Mouse (Mus musculus) Patski (cell line): ENCODE measurements at regions not wholly inside any gene's neighbourhood (a gene's known extent, or its start where the extent isn't known, plus 50 kb on each side); places are given as distances from the start of the nearest gene placed in this dataset.

Experiments
- ATAC-seq: fragments of 100-300 bp; one replicate; pipeline ENCODE4 v1.8.0; 2021
- CTCF ChIA-PET: fragments of 350-600 bp; sonication (Branson Sonifier 250); formaldehyde crosslinking; loops from one replicate; lab custom pipeline; 2022; ENCODE audit warnings: inconsistent platforms; lab: Charles Lee
- POLR2A ChIA-PET: fragments of 350-600 bp; sonication (Branson Sonifier 250); formaldehyde crosslinking; loops from one replicate; lab custom pipeline; 2022; ENCODE audit warnings: antibody characterized with exemption, inconsistent platforms; lab: Charles Lee
- DNase-seq: peaks from one replicate; pipeline ENCODE4 v3.0.0-alpha.2; 2011; ENCODE audit warnings: low read depth, low spot score
- H3K27me3 ChIP-seq: fragments of 371-371 bp; one replicate; pipeline ENCODE4 v1.5.1; 2021
- CTCF ChIP-seq: fragments of 100-300 bp; IDR thresholded peaks from one replicate; pipeline ENCODE4 v1.5.1; 2021
- in situ Hi-C: fragments of 300-500 bp; cut with MboI; formaldehyde crosslinking; loops from 3 replicates; pipeline ENCODE4 v1.11.1; 2018; ENCODE audit warnings: low pct_unique_long_range_greater_than_20kb, mixed read lengths

DNA sequence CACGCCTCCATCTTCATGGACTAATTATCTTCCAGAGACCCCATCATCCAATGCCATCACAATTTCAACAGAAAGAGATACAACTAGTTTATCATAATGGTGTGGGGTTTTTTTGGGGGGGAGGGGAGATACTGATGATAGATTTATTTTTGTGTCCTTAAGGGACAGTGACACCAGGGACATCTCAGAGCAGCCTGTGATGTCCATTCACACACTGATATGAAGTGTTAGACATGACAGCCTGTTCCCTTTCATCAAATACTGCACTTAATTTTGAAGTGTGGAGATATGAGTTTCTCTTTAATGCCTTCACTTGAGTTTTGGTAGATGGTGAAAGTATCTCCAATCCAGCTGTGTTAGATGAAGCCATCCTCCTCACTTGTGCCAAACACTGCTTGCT is 165.7 kb upstream of the Veph1 start:
- CTCF ChIA-PET = interaction anchor here (1.5 kb wide), 1 partner anchor 17 kb away, joined by 3 read pairs; no protein-coding TSS in a partner anchor
- in situ Hi-C loops = no loop called here
- no peak for TF ChIP-seq CTCF
- DNase-seq = no peak
- H3K27me3 ChIP-seq = peaks cover 24% of the 10 kb centered on the region
- POLR2A ChIA-PET = interaction anchor here (0.6 kb wide), 1 partner anchor 881 kb away, joined by 3 read pairs; no protein-coding TSS in a partner anchor
- ATAC-seq = no peak

DNA sequence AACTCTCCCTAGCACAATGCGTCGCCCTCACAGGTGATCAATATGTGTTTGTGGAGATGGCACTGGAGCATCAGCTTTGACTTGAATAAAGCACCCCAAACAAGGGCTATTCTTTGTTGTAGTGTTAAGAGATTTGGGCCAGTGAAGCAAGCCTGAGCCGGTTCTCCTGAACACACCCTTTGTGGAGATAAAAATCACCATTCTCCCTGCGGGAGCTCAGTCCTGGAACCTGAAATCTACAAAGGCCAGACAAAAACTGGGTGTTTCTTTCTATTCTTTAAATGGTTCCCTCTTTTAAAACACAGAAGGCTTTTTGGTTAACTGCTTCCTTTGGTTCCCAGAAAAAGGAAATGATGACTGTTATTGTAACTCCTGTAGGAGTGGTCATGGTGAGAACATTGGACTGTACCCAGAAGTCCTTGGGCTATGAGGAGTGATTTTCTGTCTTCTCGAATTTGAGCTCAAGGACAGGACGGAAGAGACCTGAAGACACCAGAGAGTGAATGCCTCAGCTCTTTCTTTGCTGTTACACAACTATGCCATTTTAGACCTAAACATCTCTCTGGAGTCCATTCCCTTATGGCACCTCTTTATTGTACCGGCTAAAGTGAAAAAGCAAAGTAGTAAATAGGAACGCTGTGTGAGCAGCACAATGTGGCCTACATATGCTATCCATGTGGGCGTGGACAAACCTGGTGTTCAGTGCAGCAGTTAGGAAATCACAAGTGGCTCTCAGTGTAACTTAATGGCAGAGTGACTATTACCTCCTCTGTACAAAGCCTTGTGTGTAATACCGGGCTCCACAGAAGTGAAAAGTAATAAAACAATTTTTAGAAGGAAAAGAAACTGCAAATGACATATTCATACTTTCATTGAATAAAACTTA is 149.9 kb upstream of the Veph1 start:
- H3K27me3 ChIP-seq = peaks cover 64% of the 10 kb centered on the region
- ChIA-PET CTCF (interaction anchor here (0.7 to 2.1 kb wide), 5 partner anchors 10 to 440 kb away, joined by 3 to 5 read pairs (median 3); no protein-coding TSS in a partner anchor), POLR2A (interaction anchor here (0.6 kb wide), 1 partner anchor 702 kb away, joined by 8 read pairs; no protein-coding TSS in a partner anchor)
- ATAC-seq = no peak
- DNase-seq = no peak
- no peak for TF ChIP-seq CTCF
- in situ Hi-C loops = no loop called here

DNA sequence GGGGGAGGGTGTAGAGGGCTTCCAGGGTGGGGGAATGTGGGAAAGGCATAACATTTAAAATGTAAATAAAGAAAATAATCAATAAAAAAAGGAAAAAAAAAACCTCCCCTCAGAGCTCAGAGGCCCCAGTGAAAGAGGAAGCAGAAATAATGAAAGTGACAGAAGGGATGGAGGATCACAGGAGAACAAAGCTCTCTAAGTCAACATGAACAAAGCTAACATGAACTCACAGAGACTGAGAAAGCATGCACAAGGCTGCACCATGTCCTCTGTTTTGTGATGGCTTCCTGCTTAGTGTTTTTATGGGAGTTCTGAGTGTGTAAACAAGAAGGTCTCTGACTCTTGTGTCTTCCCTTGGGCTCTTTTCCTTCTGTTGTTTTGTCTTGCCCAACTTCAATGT is 136.6 kb upstream of the Veph1 start:
- in situ Hi-C loops = no loop called here
- CTCF ChIA-PET = no interaction called here
- no peak for TF ChIP-seq CTCF
- peaks cover 56% of the 10 kb centered on the region for H3K27me3 ChIP-seq
- ATAC-seq (no peak), DNase-seq (no peak)
- POLR2A ChIA-PET = no interaction called here

DNA sequence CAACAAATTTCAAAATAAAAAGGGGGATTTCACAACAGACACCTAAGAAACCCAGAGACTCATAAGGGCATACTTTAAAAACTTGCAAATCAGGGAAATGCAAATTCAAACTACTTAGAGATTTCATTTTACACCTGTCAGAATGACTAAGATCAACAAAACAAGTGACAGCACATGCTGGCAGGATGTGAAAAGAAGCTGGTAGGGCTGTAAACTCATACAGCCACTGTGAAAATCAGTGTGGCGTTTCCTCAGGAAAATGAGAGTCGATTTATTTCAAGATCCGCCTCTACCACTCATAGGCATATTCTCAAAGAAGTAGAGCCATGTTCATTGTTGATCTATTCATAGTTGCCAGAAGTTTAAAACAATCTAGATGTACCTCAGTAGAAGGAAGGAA is 133.6 kb upstream of the Veph1 start:
- DNase-seq (no peak), ATAC-seq (no peak)
- H3K27me3 ChIP-seq = peaks cover 58% of the 10 kb centered on the region
- ChIA-PET CTCF (interaction anchor here (0.8 to 1.5 kb wide), 2 partner anchors 9 to 50 kb away, joined by 3 read pairs; no protein-coding TSS in a partner anchor), POLR2A (no interaction called here)
- no peak for TF ChIP-seq CTCF
- in situ Hi-C loops = no loop called here

DNA sequence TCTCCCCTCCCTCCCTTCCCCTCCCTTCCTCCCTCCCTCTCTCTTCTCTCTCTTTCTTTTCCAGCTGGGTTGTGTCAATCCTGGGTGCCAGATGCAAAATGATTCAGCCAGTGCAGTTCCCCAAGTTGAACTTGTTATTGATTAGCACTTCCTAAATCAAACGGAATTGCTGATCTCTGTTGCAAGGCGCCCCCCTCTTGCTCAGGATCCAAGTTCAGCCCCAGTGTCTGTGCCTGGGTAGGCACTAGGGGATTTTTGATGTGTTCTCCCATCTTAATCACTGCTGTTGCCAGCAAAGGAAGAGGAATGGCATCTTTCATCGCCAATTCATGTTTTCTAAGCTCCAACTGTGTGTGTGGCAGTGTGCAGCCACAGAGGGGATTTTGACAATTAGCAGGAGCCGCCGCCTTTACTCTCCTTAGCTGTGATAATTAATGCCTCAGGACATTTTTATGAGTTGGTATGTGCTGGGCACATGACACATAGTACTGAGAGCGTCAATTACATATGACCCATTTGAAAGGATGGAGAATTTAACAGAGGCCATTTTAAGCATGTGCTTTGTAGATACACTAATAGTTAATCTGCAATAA is 125.9 kb upstream of the Veph1 start:
- ATAC-seq = no peak
- POLR2A ChIA-PET = interaction anchor here (0.7 kb wide), 1 partner anchor 52 kb away, joined by 5 read pairs; no protein-coding TSS in a partner anchor
- CTCF ChIA-PET = no interaction called here
- in situ Hi-C loops = no loop called here
- no peak for TF ChIP-seq CTCF
- DNase-seq = no peak
- H3K27me3 ChIP-seq = peaks cover 25% of the 10 kb centered on the region

DNA sequence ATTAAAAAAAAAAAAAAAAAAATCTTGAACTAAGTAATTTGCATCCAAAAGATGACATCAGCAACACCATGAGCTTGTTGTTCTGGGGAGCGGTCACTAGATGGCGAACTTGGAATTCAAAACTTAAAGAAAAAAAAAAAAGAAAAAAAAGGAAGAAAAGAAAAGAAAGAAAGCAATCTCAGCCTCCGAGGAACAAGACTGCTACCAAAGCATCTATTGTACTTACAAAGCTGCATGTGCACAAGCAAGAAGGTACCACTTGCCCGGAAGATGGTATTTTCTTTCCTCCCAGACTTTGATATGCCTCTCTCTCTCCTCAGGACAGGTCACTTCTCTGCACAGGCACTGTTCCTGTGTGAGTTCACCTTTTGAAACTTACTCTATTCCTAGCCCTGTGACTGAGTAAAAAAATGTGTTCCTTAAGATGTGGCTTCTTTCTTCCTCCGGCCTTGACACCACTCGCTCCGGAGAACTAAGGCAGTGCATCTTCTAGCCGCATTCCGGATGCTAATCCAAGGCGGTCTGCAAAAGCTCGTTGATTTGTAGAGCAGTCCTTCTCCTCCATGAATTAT is 114.2 kb upstream of the Veph1 start:
- ChIA-PET POLR2A (interaction anchor here (0.7 to 1.2 kb wide), 4 partner anchors 365 to 927 kb away, joined by 3 to 8 read pairs (median 4); no protein-coding TSS in a partner anchor), CTCF (interaction anchor here (0.6 to 3.3 kb wide), 16 partner anchors 9 to 939 kb away, joined by 3 to 18 read pairs (median 3); no protein-coding TSS in a partner anchor)
- peak; percentile 44 for DNase-seq
- no peak for ATAC-seq
- H3K27me3 ChIP-seq = peaks cover 33% of the 10 kb centered on the region
- in situ Hi-C loops = loop anchor here (10.0 kb wide), 2 partner anchors 154 to 574 kb away; partner anchors contain the start of genes Rsrc1 and Shox2
- TF ChIP-seq CTCF = peak; percentile 77

DNA sequence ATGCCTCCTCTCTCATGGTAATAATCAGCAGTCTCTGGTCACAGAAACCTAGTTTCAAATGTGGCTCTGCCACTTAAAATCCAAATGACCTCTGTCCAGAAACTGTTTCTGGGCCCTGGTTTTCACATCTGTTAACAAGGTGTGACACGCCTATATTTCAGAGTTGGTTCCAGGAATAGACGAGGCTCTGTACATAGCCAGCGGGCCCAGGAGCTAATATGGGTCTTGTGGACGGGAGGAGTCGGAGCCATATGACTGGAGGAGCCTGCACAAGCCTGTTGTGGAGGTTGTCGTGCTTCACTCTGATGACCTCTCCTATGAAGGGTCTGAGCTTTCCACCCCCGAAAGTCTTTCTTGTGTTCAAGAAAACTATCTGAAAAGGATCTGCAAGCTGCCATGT is 112.2 kb upstream of the Veph1 start:
- ChIA-PET POLR2A (no interaction called here), CTCF (interaction anchor here (1.2 to 2.3 kb wide), 5 partner anchors 77 to 946 kb away, joined by 3 to 6 read pairs (median 4); no protein-coding TSS in a partner anchor)
- in situ Hi-C loops = loop anchor here (5.0 kb wide), 1 partner anchor 934 kb away; no protein-coding TSS in a partner anchor
- no peak for DNase-seq
- ATAC-seq = no peak
- no peak for TF ChIP-seq CTCF
- H3K27me3 ChIP-seq = peaks cover 16% of the 10 kb centered on the region

DNA sequence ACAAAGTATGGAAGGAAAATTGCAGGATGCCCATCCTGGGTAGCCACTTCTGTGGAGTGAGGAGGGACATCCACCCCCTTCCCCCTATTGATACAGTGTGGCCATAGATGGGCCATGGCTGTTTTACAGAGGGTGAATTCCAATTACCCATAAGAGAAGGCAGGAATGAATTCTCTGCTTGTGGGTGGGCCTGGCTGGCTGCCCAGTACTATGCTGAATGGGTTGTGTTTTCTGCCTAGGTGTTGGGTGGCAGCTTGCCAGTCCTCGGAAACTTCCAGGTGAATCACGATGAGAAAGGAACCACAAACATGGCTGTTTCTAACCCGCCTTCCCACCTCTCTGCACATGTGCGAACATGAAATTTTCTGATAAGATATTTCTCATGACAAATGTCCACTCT is 109.0 kb upstream of the Veph1 start:
- H3K27me3 ChIP-seq = no peaks in the 10 kb centered on the region
- in situ Hi-C loops = loop anchor here (5.0 kb wide), 1 partner anchor 937 kb away; no protein-coding TSS in a partner anchor
- ChIA-PET CTCF (interaction anchor here (2.0 kb wide), 1 partner anchor 74 kb away, joined by 8 read pairs; no protein-coding TSS in a partner anchor), POLR2A (no interaction called here)
- no peak for TF ChIP-seq CTCF
- DNase-seq (no peak), ATAC-seq (no peak)

DNA sequence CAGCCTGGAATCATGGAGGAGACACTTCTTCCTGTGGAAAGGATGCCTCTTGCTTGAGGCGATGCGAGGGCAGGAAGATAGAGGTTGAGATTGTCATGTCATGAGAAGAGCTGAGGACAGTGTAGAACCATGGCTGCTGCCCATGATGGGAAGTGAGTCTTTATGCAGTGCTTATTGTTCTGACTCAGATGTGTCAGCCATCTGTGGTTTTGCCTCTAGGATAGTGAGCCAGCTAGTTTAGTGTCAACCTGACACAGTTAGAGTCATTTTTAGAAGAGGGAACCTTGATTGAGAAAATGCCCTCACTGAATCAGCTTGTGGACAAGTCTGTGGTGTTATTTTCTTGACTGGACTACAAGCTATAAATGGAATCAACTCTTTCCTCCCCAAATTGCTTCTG is 107.1 kb upstream of the Veph1 start:
- CTCF ChIA-PET = interaction anchor here (2.0 to 2.1 kb wide), 2 partner anchors 11 to 72 kb away, joined by 8 to 11 read pairs; no protein-coding TSS in a partner anchor
- no peak for TF ChIP-seq CTCF
- in situ Hi-C loops = no loop called here
- ATAC-seq (no peak), DNase-seq (no peak)
- POLR2A ChIA-PET = no interaction called here
- peaks cover 5% of the 10 kb centered on the region for H3K27me3 ChIP-seq
